Mouse (Mus musculus): ENCODE measurements at regions not wholly inside any gene's neighbourhood (a gene's known extent, or its start where the extent isn't known, plus 50 kb on each side); places are given as distances from the start of the nearest gene placed in this dataset.

DNA sequence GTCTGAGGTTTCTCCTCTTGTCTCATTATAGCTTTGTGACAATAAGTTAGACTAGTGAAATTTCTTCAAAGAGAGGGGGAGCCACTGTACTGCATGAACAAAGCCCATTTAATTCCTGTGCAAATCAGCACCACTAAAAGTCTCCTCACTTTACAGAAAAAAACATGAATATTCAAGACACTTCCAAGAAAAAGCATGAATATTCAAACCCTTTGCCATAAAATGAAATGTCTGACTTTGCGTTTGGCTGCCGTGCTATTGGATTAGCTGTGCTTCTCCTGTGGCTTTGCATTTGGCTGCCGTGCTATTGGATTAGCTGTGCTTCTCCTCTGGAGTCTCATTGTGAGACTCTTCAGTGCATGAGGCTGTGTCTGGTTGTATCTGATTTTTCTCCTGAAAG is 295.4 kb downstream of the Etaa1 start:
- Histone ChIP-seq H3K27me3 (no peaks in the 10 kb centered on the region), H3K4me2 (replicated peaks) (no peak overlapping the region), H3K4me3 (no peak overlapping the region), H3K9me3 (replicated peaks) (no peaks in the 10 kb centered on the region), H3K4me1 (0 out of 2 replicates have a peak, but pooled peaks cover 4% of the 10 kb centered on the region), H3K9ac (no peak overlapping the region), H3K36me3 (no peaks in the 10 kb centered on the region), H3K27ac (no peak overlapping the region)
- 39% methylated on average over 3 of the region's 3 CpGs for WGBS
- peak; percentile 85 for ATAC-seq (ENCODE audit: low FRiP score)

DNA sequence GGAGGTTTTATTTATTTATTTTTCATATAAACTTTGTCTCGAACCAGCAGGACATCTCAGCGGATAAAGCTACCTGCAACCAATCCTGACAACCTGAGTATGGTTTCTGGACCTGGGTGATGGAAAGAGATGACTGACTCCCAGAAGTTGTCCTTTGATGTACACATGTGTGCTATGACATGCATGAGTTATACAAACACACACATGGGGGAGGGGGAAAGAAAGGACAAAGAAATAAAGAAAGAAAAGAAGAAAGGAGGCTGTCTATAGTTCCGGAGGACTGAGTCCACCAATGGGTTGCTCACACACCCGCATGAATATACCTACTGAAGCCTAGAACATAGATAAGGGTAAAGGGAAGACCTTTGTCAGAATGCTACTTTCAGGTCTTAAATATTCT is 295.0 kb downstream of the Etaa1 start:
- Histone ChIP-seq H3K36me3 (no peaks in the 10 kb centered on the region), H3K9ac (no peak overlapping the region)
- ATAC-seq (ENCODE audit: low FRiP score), result no peak

DNA sequence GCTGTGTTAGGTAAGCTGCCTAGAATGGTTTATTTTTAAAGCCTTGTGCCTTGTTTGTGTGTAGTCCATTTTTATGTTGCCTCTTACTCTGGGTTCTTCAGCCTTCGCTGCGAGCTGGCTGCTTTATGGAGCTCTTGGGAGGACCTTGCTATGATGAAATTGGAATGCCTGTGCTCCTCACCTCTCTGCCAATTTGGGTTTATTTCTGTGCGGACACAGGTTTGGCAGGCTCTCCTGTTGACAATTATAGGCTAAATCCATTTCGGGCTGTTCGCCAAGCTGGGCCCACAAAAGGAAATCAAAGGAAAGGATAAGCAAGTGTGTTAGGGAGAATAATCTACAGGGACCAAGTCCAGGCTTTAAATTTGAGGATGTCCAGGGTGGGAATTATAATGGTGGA is 289.8 kb downstream of the Etaa1 start:
- H3K36me3 ChIP-seq, result no peaks in the 10 kb centered on the region
- H3K4me2 ChIP-seq (replicated peaks), result no peak overlapping the region
- H3K4me3 ChIP-seq, result no peak overlapping the region
- no peaks in the 10 kb centered on the region for H3K9me3 ChIP-seq (replicated peaks)
- no peaks in the 10 kb centered on the region for H3K27me3 ChIP-seq
- H3K4me1 ChIP-seq, result no peaks in the 10 kb centered on the region
- no peak overlapping the region for H3K27ac ChIP-seq
- no peak for ATAC-seq (ENCODE audit: low FRiP score)
- no peak overlapping the region for H3K9ac ChIP-seq
- WGBS, result 89% methylated on average over 5 of the region's 5 CpGs

More for the DNA sequence above, 295.0 kb downstream of the Etaa1 start:
- no peaks in the 10 kb centered on the region for H3K27me3 ChIP-seq
- H3K4me3 ChIP-seq, result no peak overlapping the region
- 84% methylated on average over 4 of the region's 4 CpGs for WGBS
- no peaks in the 10 kb centered on the region for H3K9me3 ChIP-seq (replicated peaks)
- no peak overlapping the region for H3K27ac ChIP-seq
- H3K4me1 ChIP-seq, result 0 out of 2 replicates have a peak, but pooled peaks cover 4% of the 10 kb centered on the region
- H3K4me2 ChIP-seq (replicated peaks), result no peak overlapping the region

DNA sequence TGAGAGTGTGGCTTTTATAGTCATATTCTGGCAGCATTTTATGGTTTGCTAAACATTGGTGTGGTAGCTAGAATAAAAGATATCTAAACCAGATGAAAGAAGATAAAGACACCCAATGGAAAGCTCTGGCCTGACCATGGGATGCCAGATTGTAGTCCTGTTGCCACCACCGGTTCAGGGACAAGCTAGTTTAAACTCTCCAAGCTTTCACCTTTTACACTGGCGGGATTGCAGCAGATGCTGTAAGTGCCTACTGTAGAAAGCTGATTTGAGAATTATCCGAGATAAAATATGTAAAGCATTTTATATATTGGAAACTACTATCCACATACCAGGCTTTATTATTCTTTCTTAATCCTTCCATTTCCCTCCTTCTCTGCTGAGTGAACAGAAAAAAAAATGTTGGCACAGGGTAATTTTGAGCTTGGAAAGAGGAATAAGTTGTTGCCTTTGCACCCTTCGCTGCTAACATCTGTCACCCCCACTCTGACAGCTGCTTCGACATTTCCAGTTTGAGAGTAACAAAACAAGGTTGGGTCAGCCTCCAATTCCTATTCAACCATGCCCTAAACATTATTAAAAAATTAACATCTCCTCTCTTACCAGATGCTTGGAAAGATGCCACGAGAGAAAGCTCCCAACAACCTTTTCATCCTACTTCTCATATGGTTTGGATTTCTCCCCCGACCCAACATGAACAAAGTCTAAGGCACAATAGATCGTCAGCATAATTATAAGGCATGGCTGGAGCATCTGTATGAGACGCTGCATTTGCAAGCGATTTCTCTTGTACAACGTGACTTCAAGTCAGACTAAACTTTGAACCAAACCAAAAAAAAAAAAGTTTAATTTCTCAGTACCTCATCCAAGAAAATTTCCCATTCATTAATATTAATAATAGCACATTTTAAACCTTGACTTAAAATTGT is 287.8 kb downstream of the Etaa1 start:
- Histone ChIP-seq H3K9me3 (replicated peaks) (no peaks in the 10 kb centered on the region), H3K4me3 (no peak overlapping the region), H3K36me3 (no peaks in the 10 kb centered on the region), H3K9ac (no peak overlapping the region), H3K4me1 (no peaks in the 10 kb centered on the region), H3K4me2 (replicated peaks) (no peak overlapping the region), H3K27ac (no peak overlapping the region), H3K27me3 (no peaks in the 10 kb centered on the region)
- 76% methylated on average over 11 of the region's 11 CpGs for WGBS
- no peak for ATAC-seq (ENCODE audit: low FRiP score)

DNA sequence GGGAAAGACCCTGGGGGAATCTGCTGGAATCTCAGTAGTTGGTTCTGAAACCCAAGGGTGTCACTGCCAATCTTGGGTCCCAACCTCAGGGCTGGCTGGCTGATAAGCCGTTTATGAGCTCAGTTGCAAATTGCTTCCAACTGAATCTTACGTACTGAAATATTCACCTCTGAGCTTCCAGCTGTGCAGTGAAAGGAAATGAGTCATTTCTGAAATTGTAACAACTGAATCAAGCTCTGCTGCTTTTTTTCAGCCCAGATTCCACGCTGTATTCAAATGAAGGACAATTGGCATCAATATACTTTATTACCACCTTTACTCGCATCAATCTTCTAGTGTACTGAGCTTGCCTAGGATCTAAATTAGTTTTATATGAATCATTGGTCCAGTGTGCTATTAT is 272.7 kb downstream of the Etaa1 start:
- Histone ChIP-seq H3K4me1 (no peaks in the 10 kb centered on the region), H3K27ac (no peak overlapping the region), H3K36me3 (no peaks in the 10 kb centered on the region), H3K4me2 (replicated peaks) (no peak overlapping the region), H3K4me3 (no peak overlapping the region), H3K9me3 (replicated peaks) (0 out of 2 replicates have a peak, but pooled peaks cover 7% of the 10 kb centered on the region), H3K9ac (no peak overlapping the region), H3K27me3 (no peaks in the 10 kb centered on the region)
- 68% methylated on average over 4 of the region's 4 CpGs for WGBS
- no peak for ATAC-seq (ENCODE audit: low FRiP score)

DNA sequence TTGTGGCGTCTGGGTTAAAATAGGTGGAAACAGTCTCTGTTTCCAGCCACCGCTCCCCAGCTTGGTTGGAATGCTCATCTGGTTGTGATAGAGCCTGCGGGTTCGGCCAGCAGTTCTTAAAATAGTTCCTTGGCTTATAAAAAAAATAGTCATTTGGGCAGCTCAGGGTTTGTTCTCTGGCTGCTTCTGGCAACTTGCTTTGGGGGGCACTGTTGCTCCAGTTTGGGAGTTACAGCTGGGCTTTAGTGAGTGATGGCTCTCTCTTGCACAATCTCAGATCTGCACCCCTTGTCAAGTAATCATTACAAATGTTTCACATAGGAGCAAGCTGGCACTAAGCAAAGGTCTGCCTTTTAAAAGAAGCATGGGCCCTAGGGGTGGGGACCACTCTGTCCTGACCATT is 268.0 kb downstream of the Etaa1 start:
- H3K27ac ChIP-seq, result no peak overlapping the region
- H3K27me3 ChIP-seq, result no peaks in the 10 kb centered on the region
- no peak overlapping the region for H3K4me2 ChIP-seq (replicated peaks)
- WGBS, result 45% methylated on average over 4 of the region's 4 CpGs
- no peak overlapping the region for H3K9ac ChIP-seq
- ATAC-seq (ENCODE audit: low FRiP score), result peak; percentile 60; the same call in 1 of the 2 replicates
- no peaks in the 10 kb centered on the region for H3K36me3 ChIP-seq
- H3K9me3 ChIP-seq (replicated peaks), result 0 out of 2 replicates have a peak, but pooled peaks cover 7% of the 10 kb centered on the region
- no peak overlapping the region for H3K4me3 ChIP-seq
- no peaks in the 10 kb centered on the region for H3K4me1 ChIP-seq

DNA sequence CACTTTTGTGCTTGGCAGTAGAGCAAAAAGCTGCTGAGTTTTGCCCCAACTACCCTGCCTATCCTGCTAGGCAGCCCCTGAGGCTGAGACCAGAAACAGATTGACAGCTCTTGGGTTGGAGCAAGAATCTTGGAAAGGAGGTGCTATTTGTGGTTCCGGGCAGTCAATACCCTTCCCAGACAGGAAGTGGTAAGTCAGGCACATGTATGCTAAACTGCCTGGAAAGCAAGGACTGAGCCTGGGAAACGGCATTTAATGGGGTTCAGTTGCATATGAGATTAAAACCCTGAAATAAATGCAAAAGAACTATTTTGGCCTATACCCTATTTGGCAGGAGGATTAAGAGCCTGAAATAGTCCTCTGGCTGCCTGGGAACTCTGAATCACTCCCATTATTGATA is 266.9 kb downstream of the Etaa1 start:
- WGBS, result 61% methylated on average over 2 of the region's 2 CpGs
- no peak for ATAC-seq (ENCODE audit: low FRiP score)
- 0 out of 2 replicates have a peak, but pooled peaks cover 5% of the 10 kb centered on the region for H3K9me3 ChIP-seq (replicated peaks)
- no peak overlapping the region for H3K4me2 ChIP-seq (replicated peaks)
- no peak overlapping the region for H3K9ac ChIP-seq
- H3K27ac ChIP-seq, result no peak overlapping the region
- H3K4me3 ChIP-seq, result no peak overlapping the region
- H3K4me1 ChIP-seq, result no peaks in the 10 kb centered on the region
- H3K36me3 ChIP-seq, result no peaks in the 10 kb centered on the region
- H3K27me3 ChIP-seq, result no peaks in the 10 kb centered on the region

DNA sequence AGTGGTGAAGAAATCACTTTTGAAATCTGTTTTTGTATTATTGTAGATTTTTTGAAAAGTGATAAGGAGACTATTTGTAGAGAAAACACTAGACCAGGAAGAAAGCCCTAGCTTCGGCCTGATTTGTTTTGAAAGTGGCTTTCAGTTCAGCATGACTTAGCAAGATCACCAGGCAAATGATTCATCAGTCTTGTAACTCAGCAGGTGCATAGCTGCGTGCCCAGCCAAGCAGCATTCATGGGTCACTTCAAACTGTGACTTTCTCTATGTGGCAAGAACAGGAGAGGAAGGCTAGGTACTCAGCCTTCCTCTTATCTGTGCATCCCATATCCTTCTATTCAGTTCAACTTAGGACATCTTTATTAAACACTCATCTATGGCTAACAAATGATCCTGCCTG is 259.5 kb downstream of the Etaa1 start:
- H3K27me3 ChIP-seq, result no peaks in the 10 kb centered on the region
- no peak overlapping the region for H3K27ac ChIP-seq
- no peaks in the 10 kb centered on the region for H3K4me1 ChIP-seq
- ATAC-seq (ENCODE audit: low FRiP score), result no peak
- no peak overlapping the region for H3K9ac ChIP-seq
- H3K9me3 ChIP-seq (replicated peaks), result no peaks in the 10 kb centered on the region
- H3K36me3 ChIP-seq, result no peaks in the 10 kb centered on the region
- no peak overlapping the region for H3K4me2 ChIP-seq (replicated peaks)
- WGBS, result 35% methylated on average over 2 of the region's 2 CpGs
- H3K4me3 ChIP-seq, result no peak overlapping the region

DNA sequence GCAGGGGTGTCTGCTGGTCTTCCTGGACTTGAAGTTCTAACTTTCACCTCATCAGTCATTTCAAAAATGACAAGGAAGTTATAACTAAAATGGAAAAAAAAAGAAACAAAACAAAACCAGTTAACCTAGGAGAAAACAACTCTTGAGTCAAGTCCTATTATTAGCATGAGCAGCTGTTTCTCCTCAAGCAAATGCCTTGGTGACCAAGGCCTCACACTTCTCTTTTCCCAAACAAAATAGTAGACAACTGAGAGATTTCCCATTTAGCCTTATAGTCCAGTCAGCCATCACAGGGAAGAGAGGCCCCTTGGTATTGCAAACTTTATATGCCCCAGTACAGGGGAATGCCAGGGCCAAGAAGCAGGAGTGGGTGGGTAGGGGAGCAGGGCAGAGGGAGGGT is 244.9 kb downstream of the Etaa1 start:
- H3K4me1 ChIP-seq, result no peaks in the 10 kb centered on the region
- H3K36me3 ChIP-seq, result no peaks in the 10 kb centered on the region
- no peak for ATAC-seq (ENCODE audit: low FRiP score)
- H3K9me3 ChIP-seq (replicated peaks), result no peaks in the 10 kb centered on the region
- no peak overlapping the region for H3K27ac ChIP-seq
- H3K9ac ChIP-seq, result no peak overlapping the region
- H3K4me3 ChIP-seq, result no peak overlapping the region
- H3K4me2 ChIP-seq (replicated peaks), result no peak overlapping the region
- H3K27me3 ChIP-seq, result no peaks in the 10 kb centered on the region

DNA sequence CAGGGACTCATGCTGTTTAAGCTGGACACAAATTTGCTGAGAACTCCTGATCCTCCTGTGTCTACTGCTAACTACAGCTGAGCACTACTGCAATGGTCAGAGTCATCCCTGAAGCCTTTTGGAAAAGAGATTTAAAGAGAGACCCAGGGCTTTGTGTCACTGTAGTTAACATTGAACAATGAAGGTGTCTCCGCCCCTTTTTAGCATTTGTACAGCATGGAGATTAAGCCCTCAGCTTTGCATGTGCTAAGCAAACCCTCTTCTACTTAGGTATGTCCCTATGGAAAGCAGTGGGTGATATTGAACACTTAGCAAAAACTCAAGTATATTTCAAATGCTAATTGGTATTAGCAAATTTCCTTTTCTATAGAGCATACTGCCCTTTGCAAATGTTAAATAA is 231.6 kb downstream of the Etaa1 start:
- H3K4me3 ChIP-seq, result no peak overlapping the region
- WGBS, result 78% methylated on average over 1 of the region's 1 CpGs
- H3K27me3 ChIP-seq, result no peaks in the 10 kb centered on the region
- no peaks in the 10 kb centered on the region for H3K9me3 ChIP-seq (replicated peaks)
- no peaks in the 10 kb centered on the region for H3K36me3 ChIP-seq
- no peak overlapping the region for H3K27ac ChIP-seq
- H3K4me2 ChIP-seq (replicated peaks), result no peak overlapping the region
- peaks cover 3% of the 10 kb centered on the region; the same call in 1 of the 2 replicates for H3K4me1 ChIP-seq
- no peak overlapping the region for H3K9ac ChIP-seq
- no peak for ATAC-seq (ENCODE audit: low FRiP score)

DNA sequence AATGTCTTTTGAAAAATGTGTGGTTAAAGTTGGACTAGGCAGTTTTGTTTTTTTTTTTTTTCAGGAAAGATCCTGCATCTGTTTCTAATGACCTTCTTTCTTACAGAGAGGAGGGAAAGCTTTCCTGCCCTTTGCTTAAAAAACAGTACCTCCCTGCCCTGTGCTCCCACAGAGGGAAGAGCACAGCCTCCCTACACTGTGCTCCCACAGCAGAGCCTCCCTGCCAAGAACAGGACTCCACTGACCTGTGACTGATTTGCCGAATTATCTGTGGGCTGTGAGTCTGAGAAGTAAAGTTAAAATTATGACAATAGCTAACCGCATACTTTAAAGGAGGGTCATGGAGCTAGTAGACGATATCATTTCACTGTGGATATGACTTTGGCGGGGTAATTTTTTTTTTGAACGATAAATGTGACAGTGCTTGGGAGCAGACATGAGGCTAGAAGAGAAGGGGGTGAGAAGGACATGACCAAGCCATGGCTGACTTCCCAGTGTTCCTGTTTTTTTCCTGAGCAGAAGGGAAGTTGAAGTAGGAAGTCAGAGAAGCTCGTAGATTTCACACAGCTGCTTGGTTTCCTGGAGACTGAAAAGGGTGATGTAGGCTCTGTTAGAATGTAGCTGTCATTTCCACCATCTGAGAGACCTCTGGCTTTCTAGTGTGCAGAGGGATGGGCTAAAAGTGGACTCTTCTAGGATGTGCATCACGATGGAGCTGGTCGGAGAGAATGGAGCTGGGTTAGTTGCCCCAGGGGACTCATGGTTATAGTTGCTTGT is 226.2 kb downstream of the Etaa1 start:
- H3K4me2 ChIP-seq (replicated peaks), result no peak overlapping the region
- H3K27ac ChIP-seq, result no peak overlapping the region
- peaks cover 3% of the 10 kb centered on the region; the same call in 1 of the 2 replicates for H3K4me1 ChIP-seq
- H3K36me3 ChIP-seq, result no peaks in the 10 kb centered on the region
- H3K9ac ChIP-seq, result no peak overlapping the region
- H3K4me3 ChIP-seq, result no peak overlapping the region
- H3K9me3 ChIP-seq (replicated peaks), result no peaks in the 10 kb centered on the region
- no peak for ATAC-seq (ENCODE audit: low FRiP score)
- 65% methylated on average over 8 of the region's 8 CpGs for WGBS
- no peaks in the 10 kb centered on the region for H3K27me3 ChIP-seq

DNA sequence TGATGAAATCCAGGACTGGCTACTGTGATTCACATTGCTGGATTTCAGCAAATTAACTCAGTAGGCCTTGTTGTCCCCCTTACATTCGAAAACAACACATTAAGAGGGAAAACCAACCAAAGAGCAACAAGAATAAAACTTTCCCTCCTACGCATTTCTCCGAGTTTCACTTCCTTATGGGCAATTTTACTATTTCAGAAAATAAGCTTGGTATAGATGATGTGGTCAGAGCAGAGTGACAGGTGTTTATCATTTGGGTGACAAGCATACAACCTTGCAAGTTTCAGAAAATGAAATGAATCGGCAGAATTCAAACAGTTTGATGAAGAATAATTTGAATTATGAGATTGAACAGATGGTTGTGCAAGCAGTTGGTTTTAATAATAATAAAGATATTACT is 220.6 kb downstream of the Etaa1 start:
- H3K27ac ChIP-seq, result no peak overlapping the region
- H3K27me3 ChIP-seq, result no peaks in the 10 kb centered on the region
- no peak overlapping the region for H3K4me2 ChIP-seq (replicated peaks)
- 89% methylated on average over 4 of the region's 4 CpGs for WGBS
- no peaks in the 10 kb centered on the region for H3K9me3 ChIP-seq (replicated peaks)
- no peaks in the 10 kb centered on the region for H3K4me1 ChIP-seq
- no peak overlapping the region for H3K9ac ChIP-seq
- no peak for ATAC-seq (ENCODE audit: low FRiP score)
- no peaks in the 10 kb centered on the region for H3K36me3 ChIP-seq
- H3K4me3 ChIP-seq, result no peak overlapping the region
